Mouse (Mus musculus) embryonic fibroblast, embryonic 13.5 days (primary cell): ENCODE data around the gene Rpl19.

Experiments
- CTCF ChIP-seq: IDR thresholded peaks from 2 replicates; pipeline ENCODE4 v1.5.1; 2011; ENCODE audit warnings: mild to moderate bottlenecking, control low read depth, low read length, moderate library complexity, borderline replicate concordance; ENCODE audit not compliant: insufficient read depth
- POLR2A ChIP-seq: IDR thresholded peaks from 2 replicates; pipeline ENCODE4 v1.6.1; 2011; ENCODE audit warnings: low read depth, mild to moderate bottlenecking, control low read depth, low read length, moderate library complexity

GRCm38 (mm10) chr11:98066201-98066600 lies 39.7 kb downstream of the Rpl19 start:
- no peak for TF ChIP-seq CTCF
- TF ChIP-seq POLR2A: no peak
